32 mouse cellular contexts compared by ENCODE assay signal in the genomic region with DNA sequence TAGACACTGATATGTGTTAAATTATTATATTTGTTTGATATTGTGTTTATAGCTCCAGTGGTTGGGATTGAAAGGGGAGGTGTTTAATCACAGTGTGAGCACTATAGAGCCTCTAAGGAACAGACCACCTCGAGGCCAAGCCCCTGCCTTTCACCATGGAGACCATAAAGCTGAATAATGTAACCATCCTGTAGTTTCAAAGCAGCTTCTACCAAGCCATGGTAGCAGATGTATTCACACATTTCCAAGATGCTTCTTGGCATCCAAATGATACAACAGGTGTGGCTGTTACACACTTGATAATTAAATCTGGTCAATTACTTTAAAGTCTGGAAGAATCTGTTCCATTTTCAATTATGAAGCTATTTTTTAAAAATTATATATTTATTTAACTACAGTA.
DNase-seq lines count a peak whose midpoint lies in the region; ATAC-seq and TF ChIP-seq lines count a peak whose summit lies in the region.
"Had no signal": no experiment of that assay in that cellular context is flagged by ENCODE, and none has a peak within 500 bp of the region (broad histone marks: within the 10 kb centered on the region; RNA-seq: fewer than 3 reads in every experiment).

No protein-coding gene starts in this region.

- TF ChIP-seq POLR2A in cortical plate, adult 2 months (IDR thresholded peaks at IDR 0.05; ENCODE audit: extremely low read depth, insufficient read depth, low read length): no peak

- H3K4me3 ChIP-seq in forebrain, embryonic 14.5 days (ENCODE audit: low read depth, low read length): no peak overlapping the region
- H3K4me3 ChIP-seq in forebrain, embryonic 11.5 days (ENCODE audit: low read depth, low read length): no peak overlapping the region
- H3K4me3 ChIP-seq in left cerebral cortex, adult 2 months: no peak overlapping the region
- no peak overlapping the region for H3K4me3 ChIP-seq in cortical plate, adult 2 months (ENCODE audit: insufficient read depth, low read length)
- H3K4me3 ChIP-seq: gastrocnemius, adult 2 months; heart, adult 2 months; heart, embryonic 13.5 days; hindbrain, embryonic 15.5 days; intestine, embryonic 15.5 days; limb, embryonic 10.5 days; limb, embryonic 15.5 days; liver, embryonic 13.5 days; megakaryocyte, embryonic 14.5 days; midbrain, embryonic 12.5 days; stomach, embryonic 15.5 days had no signal

- H3K27ac ChIP-seq in forebrain, embryonic 14.5 days (ENCODE audit: low read depth, low read length): no peak overlapping the region
- H3K27ac ChIP-seq in forebrain, embryonic 11.5 days (ENCODE audit: low read depth, low read length): no peak overlapping the region
- peak overlapping the region; percentile 26; the same call in 1 of the 2 replicates for H3K27ac ChIP-seq in left cerebral cortex, adult 2 months
- H3K27ac ChIP-seq in cortical plate, adult 2 months (ENCODE audit: insufficient read depth, low read length): peak overlapping the region; percentile 59; the same call in 1 of the 2 replicates
- H3K27ac ChIP-seq: gastrocnemius, adult 2 months; heart, adult 2 months; heart, embryonic 13.5 days; hindbrain, embryonic 15.5 days; intestine, embryonic 15.5 days; limb, embryonic 10.5 days; limb, embryonic 15.5 days; liver, embryonic 13.5 days; midbrain, embryonic 12.5 days; stomach, embryonic 15.5 days had no signal

- no peaks in the 10 kb centered on the region for H3K4me1 ChIP-seq in forebrain, embryonic 14.5 days (ENCODE audit: control insufficient read depth, insufficient read depth, low read length)
- H3K4me1 ChIP-seq in forebrain, embryonic 11.5 days (replicated peaks; ENCODE audit: control insufficient read depth, insufficient read depth, low read length): no peaks in the 10 kb centered on the region
- H3K4me1 ChIP-seq in cortical plate, adult 2 months (ENCODE audit: control insufficient read depth, insufficient read depth, low read length): peaks cover 5% of the 10 kb centered on the region
- H3K4me1 ChIP-seq: heart, embryonic 13.5 days; hindbrain, embryonic 15.5 days; intestine, embryonic 15.5 days; limb, embryonic 10.5 days; limb, embryonic 15.5 days; liver, embryonic 13.5 days; midbrain, embryonic 12.5 days; stomach, embryonic 15.5 days had no signal

- peak; percentile 69; the same call in 1 of the 2 replicates for ATAC-seq in forebrain, embryonic 14.5 days
- no peak for ATAC-seq in forebrain, embryonic 11.5 days (replicated peaks; ENCODE audit: low FRiP score)
- ATAC-seq: intestine, embryonic 15.5 days; lung, postnatal 0 days; Patski had no signal

- H3K9me3 ChIP-seq in forebrain, embryonic 14.5 days (replicated peaks; ENCODE audit: control insufficient read depth, low read length): no peaks in the 10 kb centered on the region
- no peaks in the 10 kb centered on the region for H3K9me3 ChIP-seq in forebrain, embryonic 11.5 days (ENCODE audit: control insufficient read depth, low read length)
- H3K9me3 ChIP-seq: heart, embryonic 13.5 days; hindbrain, embryonic 15.5 days; intestine, embryonic 15.5 days; limb, embryonic 10.5 days; limb, embryonic 15.5 days; liver, embryonic 13.5 days; megakaryocyte, embryonic 14.5 days; midbrain, embryonic 12.5 days; stomach, embryonic 15.5 days had no signal

- peak; percentile 60 for DNase-seq in forebrain, embryonic 14.5 days (ENCODE audit: low spot score)
- DNase-seq in forebrain, embryonic 11.5 days (ENCODE audit: low spot score): no peak
- no peak for DNase-seq in left cerebral cortex, adult 2 months (ENCODE audit: extremely low spot score in 1 of 2, low spot score in 2 of 2)
- no peak for DNase-seq in left cerebral cortex, postnatal 10 days (ENCODE audit: extremely low spot score in 1 of 2, low spot score in 2 of 2)
- no peak for DNase-seq in testis, postnatal 10 days (ENCODE audit: low spot score)
- no peak for DNase-seq in heart, adult 11 months
- DNase-seq: adrenal gland, postnatal 10 days; cerebellum, adult 11-12 months; cerebellum, adult 9-11 months; gastrocnemius, adult 2 months; gastrocnemius, postnatal 36 days; heart, adult 2 months; heart, postnatal 10 days; kidney, adult 2 months; kidney, postnatal 4 days; liver, embryonic 13.5 days; lung, adult 18-20 months; lung, postnatal 4 days; right cerebral cortex, postnatal 14 days; thymus, adult 18-20 months; thymus, postnatal 25 days had no signal

- no peak overlapping the region for H3K9ac ChIP-seq in forebrain, embryonic 14.5 days (ENCODE audit: low read length)
- no peak overlapping the region for H3K9ac ChIP-seq in forebrain, embryonic 11.5 days (ENCODE audit: low read length)
- H3K9ac ChIP-seq: heart, embryonic 13.5 days; hindbrain, embryonic 15.5 days; intestine, embryonic 15.5 days; limb, embryonic 15.5 days; liver, embryonic 13.5 days; midbrain, embryonic 12.5 days; stomach, embryonic 15.5 days had no signal

- no peaks in the 10 kb centered on the region for H3K27me3 ChIP-seq in forebrain, embryonic 14.5 days (replicated peaks; ENCODE audit: control insufficient read depth, insufficient read depth, low read length)
- no peaks in the 10 kb centered on the region for H3K27me3 ChIP-seq in forebrain, embryonic 11.5 days (ENCODE audit: control insufficient read depth, insufficient read depth, low read length)
- H3K27me3 ChIP-seq: heart, embryonic 13.5 days; hindbrain, embryonic 15.5 days; intestine, embryonic 15.5 days; limb, embryonic 15.5 days; liver, embryonic 13.5 days; megakaryocyte, embryonic 14.5 days; midbrain, embryonic 12.5 days; Patski; stomach, embryonic 15.5 days had no signal

- no peaks in the 10 kb centered on the region for H3K36me3 ChIP-seq in forebrain, embryonic 14.5 days (ENCODE audit: control insufficient read depth, insufficient read depth, low read length)
- H3K36me3 ChIP-seq in forebrain, embryonic 11.5 days (ENCODE audit: control insufficient read depth, insufficient read depth, low read length): no peaks in the 10 kb centered on the region
- H3K36me3 ChIP-seq: heart, embryonic 13.5 days; hindbrain, embryonic 15.5 days; intestine, embryonic 15.5 days; limb, embryonic 10.5 days; limb, embryonic 15.5 days; liver, embryonic 13.5 days; midbrain, embryonic 12.5 days; stomach, embryonic 15.5 days had no signal

- no peak for TF ChIP-seq CTCF in left cerebral cortex, adult 2 months (IDR thresholded peaks at IDR 0.05)
- TF ChIP-seq CTCF in cortical plate, adult 2 months (IDR thresholded peaks at IDR 0.05; ENCODE audit: extremely low read depth, insufficient read depth, low read length): no peak

- WGBS in forebrain, embryonic 14.5 days: 44% methylated on average over 1 of the region's 1 CpGs
- 78% methylated on average over 1 of the region's 1 CpGs for WGBS in forebrain, embryonic 11.5 days

- no peak overlapping the region for H3K4me2 ChIP-seq in forebrain, embryonic 14.5 days (ENCODE audit: low read length)
- no peak overlapping the region for H3K4me2 ChIP-seq in forebrain, embryonic 11.5 days (ENCODE audit: low read depth, low read length, severe bottlenecking)
- H3K4me2 ChIP-seq: heart, embryonic 13.5 days; hindbrain, embryonic 15.5 days; intestine, embryonic 15.5 days; limb, embryonic 15.5 days; liver, embryonic 13.5 days; midbrain, embryonic 12.5 days; stomach, embryonic 15.5 days had no signal

- intact Hi-C loops in left cerebral cortex, adult 2 months (cut with DNase I): no loop called here
- intact Hi-C loops in left cerebral cortex, postnatal 10 days (cut with DNase I): no loop called here

Comparison
In these comparisons a context has a peak if more than half of its experiments do, and no peak if none do; other contexts are left out.
1. H3K27ac ChIP-seq: peak in left cerebral cortex, adult 2 months (single experiment) and cortical plate, adult 2 months (single experiment); none in forebrain, embryonic 14.5 days (single experiment) and forebrain, embryonic 11.5 days (single experiment).